Mouse (Mus musculus) kidney, adult 2 months (tissue): ENCODE results near the gene Aspdh.

Experiments
- CTCF ChIP-seq: fragments of 200-500 bp; conservative IDR thresholded peaks from 2 replicates; pipeline ENCODE4 v1.5.1; 2011; ENCODE audit warnings: low read depth, mild to moderate bottlenecking, control low read depth, low read length, moderate library complexity, mixed read lengths; ENCODE audit not compliant: insufficient read depth, insufficient read length
- POLR2A ChIP-seq: fragments of 200-500 bp; IDR thresholded peaks from one replicate; pipeline ENCODE4 v1.6.1; 2011; ENCODE audit warnings: low read depth, low read length, control low read depth

DNA sequence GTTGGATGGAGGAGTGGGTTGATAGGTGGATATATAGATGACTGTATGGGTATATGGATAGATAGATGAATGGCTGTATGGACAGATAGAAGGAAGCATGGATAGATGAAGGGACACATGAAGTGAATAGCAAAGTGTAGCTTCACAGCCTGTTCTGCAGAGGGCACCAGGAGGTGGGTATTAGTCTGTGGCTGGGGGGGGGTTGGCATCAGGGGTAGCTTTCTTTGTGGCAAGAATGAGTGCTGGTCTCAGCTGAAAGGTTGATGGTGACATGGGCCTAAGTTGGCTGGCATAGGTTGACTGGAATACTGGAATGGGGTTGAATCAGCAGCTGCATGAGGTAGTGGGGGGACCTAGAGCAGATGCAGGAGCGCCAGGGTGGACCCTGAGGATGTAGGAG, 24.0 kb upstream of the Aspdh start:
- no peak for TF ChIP-seq CTCF
- TF ChIP-seq POLR2A, result no peak
